Mouse (Mus musculus) ES-E14 (cell line): ENCODE measurements at regions not wholly inside any gene's neighbourhood (a gene's known extent, or its start where the extent isn't known, plus 50 kb on each side); places are given as distances from the start of the nearest gene placed in this dataset.

Experiments
- DNase-seq: peaks from one replicate; pipeline ENCODE4 v3.0.0-alpha.2; 2013; ENCODE audit warnings: low read depth, low spot score
- H3K27ac ChIP-seq: 2 replicates; pipeline ENCODE4 v1.5.1; 2012; ENCODE audit warnings: low read depth, mild to moderate bottlenecking, low read length, moderate library complexity, mixed read lengths; ENCODE audit not compliant: poor library complexity, insufficient read depth, severe bottlenecking
- H3K36me3 ChIP-seq: 2 replicates; pipeline ENCODE4 v1.6.1; 2012; ENCODE audit warnings: mild to moderate bottlenecking, low read length, moderate library complexity, mixed read lengths; ENCODE audit not compliant: control insufficient read depth, poor library complexity, insufficient read depth, severe bottlenecking
- H3K4me1 ChIP-seq, 2 experiments: fragments of 150-350 bp in 1 of 2; sonication (generic) in 1 of 2; 2 replicates each; pipeline ENCODE4 v1.6.1; 2012; ENCODE audit warnings: low read length in 2 of 2, mild to moderate bottlenecking in 1 of 2, mixed read lengths in 1 of 2; ENCODE audit not compliant: control insufficient read depth in 2 of 2, insufficient read depth in 2 of 2, poor library complexity in 1 of 2
- H3K4me3 ChIP-seq, 2 experiments: fragments of 150-350 bp in 1 of 2; sonication (generic) in 1 of 2; 2 replicates each; pipeline ENCODE4 v1.5.1; 2012; ENCODE audit warnings: low read length in 2 of 2, low read depth in 1 of 2, mild to moderate bottlenecking in 1 of 2, mixed read lengths in 1 of 2; ENCODE audit not compliant: insufficient read depth in 1 of 2, poor library complexity in 1 of 2, severe bottlenecking in 1 of 2
- H3K9ac ChIP-seq: 2 replicates; pipeline ENCODE4 v1.6.1; 2012; ENCODE audit warnings: low read depth, mild to moderate bottlenecking, low read length, mixed read lengths; ENCODE audit not compliant: poor library complexity, insufficient read depth, severe bottlenecking
- H3K9me3 ChIP-seq: fragments of 150-350 bp; sonication (generic); 2 replicates; pipeline ENCODE4 v1.6.1; 2012; ENCODE audit warnings: low read depth, mild to moderate bottlenecking, low read length; ENCODE audit not compliant: control insufficient read depth, insufficient read depth
- CHD2 ChIP-seq: IDR thresholded peaks from 2 replicates; pipeline ENCODE4 v1.6.1; 2014; ENCODE audit warnings: mild to moderate bottlenecking, low read depth, low read length, inconsistent platforms
- HCFC1 ChIP-seq: IDR thresholded peaks from 2 replicates; pipeline ENCODE4 v1.6.1; 2012; ENCODE audit warnings: low read length, inconsistent platforms, borderline replicate concordance; ENCODE audit not compliant: insufficient read depth
- MAFK ChIP-seq: IDR thresholded peaks from 2 replicates; pipeline ENCODE4 v1.6.1; 2014; ENCODE audit warnings: mild to moderate bottlenecking, low read depth, low read length, inconsistent platforms; ENCODE audit not compliant: insufficient read depth
- ZC3H11A ChIP-seq: IDR thresholded peaks from 2 replicates; pipeline ENCODE4 v1.6.1; 2012; ENCODE audit warnings: low read depth, mild to moderate bottlenecking, inconsistent platforms, low read length, borderline replicate concordance
- ZNF384 ChIP-seq: IDR thresholded peaks from 2 replicates; pipeline ENCODE4 v1.6.1; 2012; ENCODE audit warnings: low read depth, low read length, inconsistent platforms
- in situ Hi-C, 2 experiments: fragments of 600-800 bp; cut with MboI; formaldehyde crosslinking; loops; one replicate each; pipeline ENCODE4 v1.15.1; 2025; ENCODE audit warnings: low sequenced_read_pairs in 2 of 2, inconsistent platforms in 1 of 2; ENCODE audit not compliant: unreplicated experiment in 2 of 2

DNA sequence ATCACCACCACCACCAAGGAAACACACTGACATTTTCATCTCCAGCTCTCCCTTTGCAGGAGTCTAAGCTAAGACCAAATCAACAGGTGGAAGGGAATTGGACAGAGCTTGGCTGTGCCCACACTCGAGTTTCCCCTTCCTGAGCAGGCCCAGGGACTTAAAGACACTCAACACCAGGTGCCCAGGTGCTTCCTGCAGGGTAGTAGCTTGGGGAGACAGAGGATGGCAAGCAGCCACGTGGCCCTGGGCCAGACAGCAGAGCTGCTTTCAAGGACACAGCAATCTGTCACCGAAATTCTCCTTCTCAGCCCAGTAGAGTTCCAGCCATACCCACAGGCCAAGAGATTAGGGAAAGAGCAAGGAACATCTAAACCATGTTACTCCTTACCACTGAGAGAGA is 266.9 kb downstream of the H2al1j start:
- Histone ChIP-seq H3K9ac (no peak overlapping the region), H3K27ac (no peak overlapping the region), H3K4me1 (no peaks in the 10 kb centered on the region), H3K36me3 (no peaks in the 10 kb centered on the region), H3K4me3 (no peak overlapping the region), H3K9me3 (no peaks in the 10 kb centered on the region)
- in situ Hi-C loops, result loop anchor here in 1 of 2 experiments (25.0 kb wide), 1 partner anchor 107 kb away; no protein-coding TSS in a partner anchor
- DNase-seq, result no peak
- TF ChIP-seq MAFK (no peak), HCFC1 (no peak), CHD2 (no peak), ZNF384 (no peak), ZC3H11A (no peak)

DNA sequence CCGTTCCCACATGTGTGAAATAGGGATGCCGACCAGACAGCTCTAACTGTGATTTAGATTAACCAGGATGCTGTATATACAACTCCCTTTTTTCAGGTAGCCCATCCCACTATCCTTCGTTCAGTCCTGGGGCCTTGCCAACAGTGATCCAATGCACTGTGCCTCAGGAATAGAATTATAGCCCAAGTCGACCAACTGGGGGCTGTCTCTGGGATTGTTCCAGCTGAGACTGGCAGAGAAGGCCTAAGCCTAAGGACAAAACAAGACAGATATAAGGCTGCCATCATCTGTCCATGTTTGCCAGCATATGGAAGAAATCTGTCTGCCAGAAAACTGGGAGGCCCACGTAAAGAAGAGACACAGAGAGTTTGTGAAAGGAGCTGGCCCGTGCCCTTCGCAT is 269.9 kb downstream of the H2al1j start:
- DNase-seq, result no peak
- Histone ChIP-seq H3K4me3 (no peak overlapping the region), H3K9ac (no peak overlapping the region), H3K4me1 (no peaks in the 10 kb centered on the region), H3K27ac (no peak overlapping the region), H3K36me3 (no peaks in the 10 kb centered on the region), H3K9me3 (no peaks in the 10 kb centered on the region)
- TF ChIP-seq ZNF384 (no peak), ZC3H11A (no peak), CHD2 (no peak)
- in situ Hi-C loops, result loop anchor here in 1 of 2 experiments (25.0 kb wide), 1 partner anchor 110 kb away; no protein-coding TSS in a partner anchor

DNA sequence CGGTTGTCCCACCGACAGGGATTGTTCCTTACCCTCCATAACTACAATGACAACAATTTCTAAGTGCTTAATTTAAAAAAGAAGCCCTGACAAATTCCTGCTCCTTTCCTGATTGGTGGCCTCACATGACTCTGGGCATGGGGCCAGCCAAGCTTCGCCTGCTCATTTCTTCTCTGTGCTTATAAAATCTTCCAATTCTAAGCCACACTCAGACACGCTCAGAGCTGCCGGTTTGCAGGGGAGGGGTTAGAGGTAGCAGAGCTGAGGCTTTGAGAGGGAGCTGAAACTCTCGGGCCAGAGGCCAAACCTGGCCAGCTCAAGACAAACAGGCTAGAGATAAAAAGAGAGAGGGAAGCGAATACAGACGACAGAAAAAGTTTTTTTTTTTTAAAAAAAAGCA is 286.6 kb downstream of the H2al1j start:
- Histone ChIP-seq H3K36me3 (no peaks in the 10 kb centered on the region), H3K4me1 (no peaks in the 10 kb centered on the region), H3K9ac (no peak overlapping the region), H3K4me3 (no peak overlapping the region), H3K27ac (no peak overlapping the region), H3K9me3 (no peaks in the 10 kb centered on the region)
- TF ChIP-seq ZNF384 (no peak), CHD2 (no peak), ZC3H11A (no peak), HCFC1 (no peak), MAFK (no peak)
- DNase-seq, result no peak
- in situ Hi-C loops, result no loop called here

DNA sequence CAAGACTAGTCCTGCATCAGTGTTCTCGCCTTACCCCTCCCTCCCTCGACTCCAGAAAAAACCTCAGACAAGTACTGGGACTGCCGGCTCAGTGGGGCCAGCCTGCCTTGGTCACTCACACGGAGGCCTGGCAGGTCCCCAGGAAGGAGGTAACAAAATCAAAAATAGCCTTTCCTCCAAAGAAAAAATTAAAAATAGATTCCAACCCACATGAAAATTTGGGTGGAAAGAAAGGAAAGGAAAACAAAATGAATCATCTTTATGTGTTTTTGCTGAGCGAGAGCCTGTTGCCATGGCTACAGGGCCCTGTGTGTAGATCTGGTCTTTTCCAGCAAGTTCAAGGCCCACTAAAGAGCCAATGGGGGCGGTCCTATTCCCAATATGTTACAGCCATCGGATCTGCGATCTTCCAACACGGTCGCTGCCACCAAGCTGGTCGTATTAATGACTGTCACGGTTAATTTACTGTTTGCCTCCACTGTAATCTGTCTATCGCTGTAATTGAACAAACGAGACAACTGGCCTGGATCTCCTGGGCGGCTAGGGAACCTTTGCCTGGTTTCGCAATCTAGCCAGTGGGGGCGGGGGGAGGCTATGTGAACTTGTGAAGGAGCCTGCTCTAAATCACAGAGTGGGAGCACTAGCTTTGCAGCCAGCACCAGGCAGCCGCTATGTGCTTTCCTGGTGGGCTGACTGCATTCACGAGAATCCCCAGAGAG is 293.6 kb downstream of the H2al1j start:
- Histone ChIP-seq H3K9ac (no peak overlapping the region), H3K4me1 (no peaks in the 10 kb centered on the region), H3K36me3 (no peaks in the 10 kb centered on the region), H3K4me3 (no peak overlapping the region), H3K27ac (no peak overlapping the region), H3K9me3 (no peaks in the 10 kb centered on the region)
- DNase-seq, result no peak
- in situ Hi-C loops, result no loop called here
- TF ChIP-seq HCFC1 (no peak), CHD2 (no peak), ZC3H11A (no peak), MAFK (no peak), ZNF384 (no peak)
